Mouse (Mus musculus) 3T3-L1 (cell line): ENCODE measurements around the gene Atp6v1g3.

Experiments used
- DNase-seq: peaks from one replicate; pipeline ENCODE4 v3.0.0-alpha.2; 2015; ENCODE audit warnings: low read depth, low spot score

The Atp6v1g3 gene

DNA sequence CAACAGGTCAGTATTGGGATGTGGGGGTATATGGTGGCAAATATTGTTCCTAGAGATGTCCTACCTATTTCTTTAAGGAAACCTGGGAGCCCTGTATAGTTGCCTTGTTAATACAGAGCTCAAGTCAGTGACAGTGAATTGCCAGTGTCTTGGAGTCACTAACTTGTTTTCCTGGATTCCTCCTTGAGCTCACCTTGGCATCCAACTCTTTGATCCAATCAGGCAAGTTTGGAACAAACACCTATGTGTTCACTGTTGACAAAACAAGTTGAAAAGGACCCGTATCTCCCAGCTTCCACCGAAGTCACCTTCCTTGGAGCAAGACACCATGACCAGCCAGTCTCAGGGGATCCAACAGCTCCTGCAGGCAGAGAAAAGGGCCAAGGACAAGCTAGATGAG is at the start of gene Atp6v1g3:
TSS of gene Atp6v1g3 (plus strand) at position 301 of the 400 bp plus-strand sequence.
- DNase-seq: no peak

GRCm38 (mm10) chr1:138233051-138233450 is 40.5 kb upstream of the Atp6v1g3 start:
- no peak for DNase-seq

GRCm38 (mm10) chr1:138237252-138237651 is 36.3 kb upstream of the Atp6v1g3 start:
- no peak for DNase-seq

DNA sequence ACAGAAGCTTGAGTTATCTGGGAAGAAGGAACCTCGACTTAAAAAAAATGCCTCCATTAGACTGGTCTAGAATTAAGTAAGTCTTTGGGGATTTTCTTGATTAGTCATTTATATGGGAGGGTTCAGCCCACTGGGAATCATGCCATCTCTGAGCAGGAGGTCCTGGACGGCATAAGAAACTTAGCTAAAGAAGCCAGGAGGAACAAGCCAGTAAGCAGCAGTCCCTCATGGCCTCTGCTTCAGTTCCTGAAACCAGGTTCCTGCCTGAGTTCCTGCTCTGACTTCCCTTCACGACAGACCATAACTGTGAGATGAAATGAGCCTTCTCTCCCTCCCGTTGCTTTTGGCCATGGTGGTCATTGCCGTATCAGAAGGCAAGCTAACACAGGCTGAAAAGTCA is 29.6 kb upstream of the Atp6v1g3 start:
- DNase-seq: peak; percentile 47

DNA sequence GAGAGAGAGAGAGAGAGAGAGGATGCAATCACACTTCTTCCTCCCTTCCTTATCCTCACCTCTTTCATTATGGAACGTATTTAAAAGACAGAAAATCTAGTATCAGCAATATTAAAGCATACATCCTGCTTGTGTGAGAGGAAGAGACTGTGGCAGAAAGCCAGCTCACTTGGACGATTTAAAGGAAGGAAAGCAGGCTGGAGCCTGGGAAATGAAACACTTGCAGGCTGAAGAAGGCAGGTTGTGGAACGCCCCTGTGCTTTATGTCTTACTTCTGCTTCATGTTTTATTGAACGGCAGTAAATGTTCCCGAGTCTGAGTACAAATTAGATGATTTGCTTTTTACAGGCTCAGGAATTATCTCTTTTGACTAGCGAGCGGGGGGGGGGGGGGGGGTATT is 29.1 kb upstream of the Atp6v1g3 start:
- DNase-seq: peak; percentile 31

DNA sequence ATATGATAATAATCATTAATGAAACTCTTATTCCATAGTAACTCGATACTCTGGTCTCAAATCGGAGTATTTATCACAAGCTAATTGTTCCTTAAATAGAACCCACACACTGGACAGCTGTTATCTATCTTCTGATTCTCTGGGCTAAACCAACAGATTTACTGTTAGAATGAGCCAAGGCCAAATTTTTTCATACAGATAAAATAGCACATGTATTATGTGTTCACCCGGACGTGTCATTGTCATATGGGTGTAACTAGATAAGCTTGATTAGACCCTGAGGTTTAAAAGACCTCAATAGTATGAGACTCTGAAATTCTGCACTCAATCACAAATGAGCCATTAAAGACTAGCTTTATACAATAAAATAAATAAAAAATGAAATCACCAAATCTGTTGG is 28.4 kb upstream of the Atp6v1g3 start:
- DNase-seq: no peak

GRCm38 (mm10) chr1:138245533-138245932 is 28.0 kb upstream of the Atp6v1g3 start:
- DNase-seq: no peak

- no peak for DNase-seq
Observed at GRCm38 (mm10) chr1:138246438-138247164, 26.9 kb upstream of the Atp6v1g3 start.

DNA sequence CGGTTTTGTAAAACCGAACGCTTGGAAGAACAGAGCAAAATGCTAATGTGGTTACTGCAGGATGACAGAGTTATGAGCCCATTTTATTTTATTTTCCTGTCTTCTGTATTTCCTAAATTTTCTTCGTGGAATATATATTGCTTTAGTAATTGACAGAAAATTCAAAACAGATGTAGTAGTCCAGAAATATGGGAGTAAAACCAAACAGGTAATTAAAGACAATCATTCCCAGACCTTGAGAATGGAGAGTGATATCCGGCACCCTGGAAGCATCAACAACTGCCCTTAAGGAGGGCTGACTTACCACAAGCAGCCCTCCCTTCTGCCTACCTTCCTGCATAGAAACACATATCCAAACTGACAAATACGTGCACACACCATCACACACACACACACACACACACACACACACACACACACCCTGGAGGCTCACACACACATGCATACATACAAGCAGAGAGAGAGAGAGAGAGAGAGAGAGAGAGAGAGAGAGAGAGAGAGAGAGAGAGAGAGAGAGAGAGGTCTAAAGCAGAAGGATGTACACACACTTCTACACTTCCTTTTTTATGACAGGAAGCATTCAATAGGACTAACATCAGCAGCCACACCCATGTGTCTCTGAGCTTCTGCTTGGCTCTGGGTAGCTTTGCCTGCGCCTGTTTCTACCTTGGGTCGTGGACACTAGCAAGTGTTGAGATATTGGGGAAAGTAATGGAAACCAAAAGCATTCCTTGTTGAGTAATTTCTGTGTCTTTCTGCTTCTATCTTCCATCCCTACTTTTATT is 25.6 kb upstream of the Atp6v1g3 start:
- no peak for DNase-seq

GRCm38 (mm10) chr1:138248770-138249169 is 24.8 kb upstream of the Atp6v1g3 start:
- peak; percentile 32 for DNase-seq

DNA sequence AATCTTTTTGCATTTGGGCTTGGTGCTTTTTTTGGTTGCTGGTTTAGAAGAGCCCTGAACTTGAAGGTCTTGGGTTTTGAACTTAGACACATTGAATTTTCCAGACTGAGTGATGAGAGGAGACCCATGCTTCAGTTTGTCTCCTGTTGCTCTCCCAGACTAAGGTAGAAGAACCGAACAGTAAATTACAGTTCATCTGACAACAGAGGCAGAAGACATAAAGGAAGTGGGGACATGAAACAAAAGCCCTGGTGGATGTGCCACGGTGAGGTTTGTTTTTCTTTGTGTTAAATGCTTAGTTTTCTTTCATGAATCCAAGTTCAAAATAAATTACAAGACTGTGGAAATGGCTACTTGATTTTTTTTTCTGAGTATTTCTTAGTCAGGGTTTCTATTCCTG is 22.6 kb upstream of the Atp6v1g3 start:
- no peak for DNase-seq

- no peak for DNase-seq
Observed at GRCm38 (mm10) chr1:138256172-138256789, 17.3 kb upstream of the Atp6v1g3 start.

DNA sequence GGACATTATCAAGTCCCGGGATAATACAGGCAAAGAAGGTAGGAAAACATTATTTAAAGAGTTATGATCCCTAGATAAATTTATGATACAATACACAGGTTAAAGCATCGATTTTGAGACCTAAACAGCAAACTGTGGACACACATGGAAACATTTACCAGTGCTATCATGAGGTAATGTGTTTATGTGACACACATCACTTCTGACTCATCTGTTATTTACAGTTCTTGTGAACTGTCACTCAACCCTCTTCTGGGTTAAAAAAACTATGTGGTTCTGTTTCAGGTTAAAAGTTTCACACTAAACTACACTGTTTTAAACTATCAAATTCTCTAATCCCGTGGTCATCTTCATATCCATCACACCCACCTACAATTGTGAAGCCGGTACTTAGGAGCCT is 14.8 kb upstream of the Atp6v1g3 start:
- DNase-seq: peak; percentile 61

GRCm38 (mm10) chr1:138261520-138261919 is 12.0 kb upstream of the Atp6v1g3 start:
- no peak for DNase-seq

DNA sequence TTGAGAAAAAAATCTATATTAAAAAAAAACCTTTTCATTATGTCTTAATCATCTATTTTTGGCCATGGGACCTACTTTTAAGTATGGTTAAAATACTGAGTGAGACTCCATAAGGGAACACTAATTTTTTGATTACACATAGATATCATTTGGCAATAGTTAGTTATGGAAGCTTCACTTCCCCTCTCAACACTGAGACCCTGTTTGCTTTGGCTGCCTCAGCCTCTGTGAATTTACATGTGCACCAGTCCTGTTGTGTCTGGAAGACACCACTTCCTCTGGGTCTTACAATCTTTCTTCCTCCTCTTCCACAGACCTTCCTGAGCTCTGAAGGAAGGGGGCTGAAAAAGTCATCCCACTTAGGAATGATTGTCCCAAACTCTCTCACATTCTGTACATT is 11.1 kb upstream of the Atp6v1g3 start:
- no peak for DNase-seq

GRCm38 (mm10) chr1:138267465-138268055 is 6.0 kb upstream of the Atp6v1g3 start:
- no peak for DNase-seq

- DNase-seq: no peak
Observed at GRCm38 (mm10) chr1:138274930-138275329, 1.4 kb downstream of the Atp6v1g3 start.

GRCm38 (mm10) chr1:138275859-138276258 is 2.3 kb downstream of the Atp6v1g3 start:
- peak; percentile 25 for DNase-seq

DNA sequence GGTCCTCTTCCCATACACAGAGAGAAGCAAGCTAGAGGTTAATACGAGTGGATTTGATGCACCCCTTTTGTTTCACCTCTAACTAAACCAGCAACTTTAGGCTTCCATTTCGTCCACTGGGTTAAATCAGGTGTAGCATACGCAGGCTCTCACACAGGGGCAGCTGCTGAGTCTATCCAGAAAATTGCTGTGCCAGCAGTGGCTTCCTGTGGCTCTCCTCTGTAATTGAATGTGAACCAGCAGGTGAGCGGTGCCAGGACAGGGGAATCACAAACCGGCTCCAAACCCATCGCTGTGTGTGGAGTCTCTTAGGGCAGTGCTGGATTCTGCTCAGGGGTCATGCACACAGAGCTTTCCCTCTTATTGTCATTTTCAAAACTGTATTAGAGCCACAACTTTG is 7.6 kb downstream of the Atp6v1g3 start:
- no peak for DNase-seq

- peak; percentile 18 for DNase-seq
Observed at GRCm38 (mm10) chr1:138282413-138283141, 9.0 kb downstream of the Atp6v1g3 start.

GRCm38 (mm10) chr1:138287665-138288064 is 14.1 kb downstream of the Atp6v1g3 start:
- DNase-seq: no peak
